Mouse (Mus musculus) forebrain, embryonic 12.5 days (tissue): ENCODE results near the gene Hephl1. TPM values are rescaled to one million over a fixed set of nuclear protein-coding genes. Genes with fewer than 3 reads are reported as not detected.
"Not testable (repeated sequence)": the region's sequence is repeated elsewhere in the genome, so short reads cannot be mapped to it uniquely, and the experiment has no call there.

Source experiments
- ATAC-seq: fragments of 200-750 bp; cut with Nextera tagmentation; 2 replicates; pipeline ENCODE4 v1.8.0; 2017; ENCODE audit warnings: moderate TSS enrichment; ENCODE audit not compliant: low FRiP score
- H3K27ac ChIP-seq: fragments of 300-500 bp; sonication (generic); 2 replicates; pipeline ENCODE4 v1.5.1; 2016; ENCODE audit warnings: mild to moderate bottlenecking
- H3K27me3 ChIP-seq: fragments of 300-500 bp; sonication (generic); 2 replicates; pipeline ENCODE4 v1.6.1; 2016; ENCODE audit warnings: mild to moderate bottlenecking
- H3K36me3 ChIP-seq: fragments of 300-500 bp; sonication (generic); replicated peaks from 2 replicates; pipeline ENCODE4 v1.6.1; 2016; ENCODE audit warnings: mild to moderate bottlenecking
- H3K4me1 ChIP-seq: fragments of 300-500 bp; sonication (generic); 2 replicates; pipeline ENCODE4 v1.6.1; 2016
- H3K4me2 ChIP-seq: fragments of 300-500 bp; sonication (generic); 2 replicates; pipeline ENCODE4 v1.6.1; 2016; ENCODE audit warnings: mild to moderate bottlenecking, moderate library complexity
- H3K4me3 ChIP-seq: fragments of 300-500 bp; sonication (generic); replicated peaks from 2 replicates; pipeline ENCODE4 v1.5.1; 2016; ENCODE audit warnings: mild to moderate bottlenecking
- H3K9ac ChIP-seq: fragments of 300-500 bp; sonication (generic); 2 replicates; pipeline ENCODE4 v1.6.1; 2016; ENCODE audit warnings: mild to moderate bottlenecking
- H3K9me3 ChIP-seq: fragments of 300-500 bp; sonication (generic); 2 replicates; pipeline ENCODE4 v1.6.1; 2016
- WGBS: fragments of 180-500 bp; shearing (Covaris S2); methylation state at CpG from one replicate; pipeline ENCODE4 v1.1.7; 2016; 5-methylcytosine and 5-hydroxymethylcytosine counted together
- polyA plus RNA-seq: library from polyadenylated mRNA; unstranded; fragments of >200 nt; fragmentation: Nextera tagmentation; extraction: Ambion mirVana; gene quantifications from 2 replicates; pipeline ENCODE4 v1.2.1, GENCODE M21; 2016

The Hephl1 gene
- polyA plus RNA-seq, 1 experiment from 2014 or later, result not detected

- H3K27ac ChIP-seq, result no peak overlapping the region
- peaks cover 5% of the 10 kb centered on the region; the same call in 1 of the 2 replicates for H3K27me3 ChIP-seq
- no peaks in the 10 kb centered on the region for H3K9me3 ChIP-seq
- no peak for ATAC-seq
- no peaks in the 10 kb centered on the region for H3K4me1 ChIP-seq
- no peak overlapping the region for H3K9ac ChIP-seq
- H3K36me3 ChIP-seq, result no peaks in the 10 kb centered on the region
- no peak overlapping the region for H3K4me3 ChIP-seq
- no peak overlapping the region for H3K4me2 ChIP-seq
- 83% methylated on average over 7 of the region's 7 CpGs for WGBS
Measured at GRCm38 (mm10) chr9:15101531-15102161, 10.3 kb downstream of the Hephl1 start.

DNA sequence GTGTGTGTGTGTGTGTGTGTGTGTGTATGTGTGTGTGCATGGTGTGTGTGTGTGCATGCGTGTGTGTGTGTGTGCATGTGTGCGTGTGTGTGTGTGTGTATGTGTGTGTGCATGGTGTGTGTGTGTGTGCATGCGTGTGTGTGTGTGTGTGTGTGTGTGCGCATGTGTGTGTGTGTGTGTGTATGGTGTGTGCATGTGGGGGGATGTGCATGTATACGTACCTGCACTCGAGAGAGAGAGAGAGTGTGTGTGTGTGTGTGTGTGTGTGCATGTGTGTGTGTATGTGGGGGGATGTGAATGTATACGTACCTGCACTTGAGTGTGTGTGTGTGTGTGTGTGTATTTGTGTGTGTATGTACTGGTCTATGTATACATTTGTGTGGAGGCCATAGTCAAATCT, 13.5 kb downstream of the Hephl1 start:
- not testable (repeated sequence) for H3K27ac ChIP-seq, H3K27me3 ChIP-seq, H3K9me3 ChIP-seq, H3K4me2 ChIP-seq, H3K4me3 ChIP-seq, H3K36me3 ChIP-seq, ATAC-seq, H3K4me1 ChIP-seq, H3K9ac ChIP-seq
- 93% methylated on average over 5 of the region's 7 CpGs for WGBS

DNA sequence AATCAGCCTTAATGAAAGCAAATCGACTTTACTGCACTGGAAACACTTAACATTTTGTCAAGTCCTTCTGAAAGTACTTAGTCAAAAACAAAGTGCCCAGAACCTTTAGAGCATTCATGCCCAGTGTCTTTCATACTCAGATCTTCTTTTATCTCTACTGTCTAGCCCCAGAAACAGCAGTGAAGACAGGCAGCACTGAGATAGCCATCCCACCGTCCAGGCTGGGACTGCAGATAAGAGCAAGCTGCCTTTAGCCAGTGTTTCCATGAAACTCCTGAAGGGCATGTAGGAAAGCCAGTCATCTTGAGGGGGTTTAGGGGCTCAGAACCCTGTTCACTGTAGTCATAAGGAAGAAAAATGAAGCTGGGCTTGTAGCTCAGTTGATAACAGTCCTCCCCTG, 14.7 kb downstream of the Hephl1 start:
- H3K27ac ChIP-seq, result no peak overlapping the region
- WGBS, result 80% methylated on average over 2 of the region's 2 CpGs
- no peaks in the 10 kb centered on the region for H3K36me3 ChIP-seq
- H3K4me2 ChIP-seq, result no peak overlapping the region
- H3K9me3 ChIP-seq, result no peaks in the 10 kb centered on the region
- ATAC-seq, result no peak
- H3K27me3 ChIP-seq, result peaks cover 5% of the 10 kb centered on the region; the same call in 1 of the 2 replicates
- H3K4me3 ChIP-seq, result no peak overlapping the region
- H3K4me1 ChIP-seq, result no peaks in the 10 kb centered on the region
- H3K9ac ChIP-seq, result no peak overlapping the region

GRCm38 (mm10) chr9:15096161-15096560, 15.7 kb downstream of the Hephl1 start:
- 78% methylated on average over 1 of the region's 1 CpGs for WGBS
- no peak overlapping the region for H3K9ac ChIP-seq
- H3K4me3 ChIP-seq, result no peak overlapping the region
- H3K4me2 ChIP-seq, result no peak overlapping the region
- H3K36me3 ChIP-seq, result no peaks in the 10 kb centered on the region
- no peaks in the 10 kb centered on the region for H3K4me1 ChIP-seq
- no peaks in the 10 kb centered on the region for H3K9me3 ChIP-seq
- H3K27ac ChIP-seq, result no peak overlapping the region
- H3K27me3 ChIP-seq, result peaks cover 3% of the 10 kb centered on the region; the same call in 1 of the 2 replicates
- ATAC-seq, result no peak

- no peak for ATAC-seq
- Histone ChIP-seq H3K4me3 (no peak overlapping the region), H3K9ac (no peak overlapping the region), H3K36me3 (no peaks in the 10 kb centered on the region), H3K27me3 (peaks cover 3% of the 10 kb centered on the region; the same call in 1 of the 2 replicates), H3K9me3 (no peaks in the 10 kb centered on the region), H3K4me2 (no peak overlapping the region), H3K27ac (no peak overlapping the region), H3K4me1 (no peaks in the 10 kb centered on the region)
- WGBS, result 77% methylated on average over 3 of the region's 3 CpGs
Measured at GRCm38 (mm10) chr9:15095206-15095605, 16.7 kb downstream of the Hephl1 start.

GRCm38 (mm10) chr9:15068686-15069295, 43.1 kb downstream of the Hephl1 start:
- Histone ChIP-seq H3K4me1 (0 out of 2 replicates have a peak, but pooled peaks cover 5% of the 10 kb centered on the region), H3K36me3 (no peaks in the 10 kb centered on the region), H3K9me3 (no peaks in the 10 kb centered on the region), H3K9ac (no peak overlapping the region), H3K4me2 (no peak overlapping the region), H3K27ac (no peak overlapping the region), H3K4me3 (no peak overlapping the region), H3K27me3 (no peaks in the 10 kb centered on the region)
- 84% methylated on average over 6 of the region's 6 CpGs for WGBS
- no peak for ATAC-seq

DNA sequence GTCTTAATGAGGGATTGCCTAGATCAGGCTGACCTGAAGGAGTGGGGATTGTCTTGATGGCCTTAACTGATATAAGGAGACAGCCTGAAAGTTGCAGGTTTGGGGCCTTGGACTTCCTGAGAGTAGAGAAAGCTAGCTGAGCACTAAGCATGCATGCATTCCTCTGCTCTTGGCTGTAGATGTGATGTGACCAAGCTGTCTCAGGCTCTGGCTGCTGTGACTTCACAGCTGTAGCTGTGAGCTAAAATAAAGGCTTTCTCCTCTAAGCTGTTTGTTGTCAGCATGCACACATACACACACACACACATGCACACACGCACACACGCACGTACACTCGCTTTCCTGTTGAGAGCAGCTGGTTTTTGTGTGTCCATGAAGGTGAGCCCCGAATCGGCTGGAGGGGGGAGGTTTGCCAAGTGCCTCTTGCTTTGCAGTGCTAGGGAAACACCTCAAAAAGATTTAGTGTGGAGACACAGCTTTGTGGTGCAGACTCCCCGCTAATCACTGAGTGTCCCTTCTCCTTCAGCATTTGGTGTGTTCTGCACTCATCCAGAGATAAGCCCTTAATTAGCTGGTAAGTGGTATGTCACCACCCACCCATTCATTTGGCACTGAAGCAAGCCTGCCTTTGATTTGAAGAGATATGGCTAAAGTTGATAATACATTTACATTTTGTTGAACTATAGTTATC, 43.8 kb downstream of the Hephl1 start:
- no peak for ATAC-seq
- WGBS, result 73% methylated on average over 7 of the region's 7 CpGs

GRCm38 (mm10) chr9:15064176-15064575, 47.7 kb downstream of the Hephl1 start:
- Histone ChIP-seq H3K27me3 (no peaks in the 10 kb centered on the region), H3K4me1 (0 out of 2 replicates have a peak, but pooled peaks cover 4% of the 10 kb centered on the region), H3K4me3 (no peak overlapping the region), H3K4me2 (no peak overlapping the region), H3K36me3 (no peaks in the 10 kb centered on the region), H3K9ac (no peak overlapping the region), H3K27ac (no peak overlapping the region), H3K9me3 (no peaks in the 10 kb centered on the region)
- ATAC-seq, result no peak
- WGBS, result 31% methylated on average over 1 of the region's 1 CpGs

More for the DNA sequence above, 43.8 kb downstream of the Hephl1 start:
- Histone ChIP-seq H3K27me3 (no peaks in the 10 kb centered on the region), H3K36me3 (no peaks in the 10 kb centered on the region), H3K4me3 (no peak overlapping the region), H3K9me3 (no peaks in the 10 kb centered on the region), H3K27ac (no peak overlapping the region), H3K4me1 (0 out of 2 replicates have a peak, but pooled peaks cover 5% of the 10 kb centered on the region), H3K9ac (no peak overlapping the region), H3K4me2 (no peak overlapping the region)

DNA sequence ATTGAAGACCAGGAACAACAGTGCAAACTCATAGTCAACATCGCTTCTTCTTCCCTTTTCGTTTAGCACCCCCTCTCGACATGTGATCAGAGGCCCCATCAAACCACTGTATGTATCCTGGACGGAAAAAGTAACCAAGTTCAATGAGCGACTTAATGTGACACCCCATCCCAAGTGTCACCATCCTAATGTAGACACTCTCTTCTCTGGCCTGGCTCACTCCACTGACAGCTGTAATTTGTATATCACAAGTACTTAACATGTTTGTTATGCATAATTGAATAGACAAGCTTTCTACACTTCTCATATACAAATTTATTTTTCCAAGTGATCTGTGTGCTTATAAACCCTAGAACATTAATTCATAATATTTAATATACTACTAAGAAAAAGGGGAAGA, 51.1 kb downstream of the Hephl1 start:
- Histone ChIP-seq H3K27me3 (no peaks in the 10 kb centered on the region), H3K27ac (no peak overlapping the region), H3K36me3 (no peaks in the 10 kb centered on the region), H3K9me3 (no peaks in the 10 kb centered on the region), H3K9ac (no peak overlapping the region), H3K4me1 (no peaks in the 10 kb centered on the region), H3K4me2 (no peak overlapping the region), H3K4me3 (no peak overlapping the region)
- 90% methylated on average over 5 of the region's 5 CpGs for WGBS
- no peak for ATAC-seq

- Histone ChIP-seq H3K27me3 (no peaks in the 10 kb centered on the region), H3K27ac (no peak overlapping the region), H3K9me3 (no peaks in the 10 kb centered on the region), H3K4me1 (no peaks in the 10 kb centered on the region), H3K9ac (no peak overlapping the region), H3K36me3 (no peaks in the 10 kb centered on the region), H3K4me2 (no peak overlapping the region), H3K4me3 (no peak overlapping the region)
- WGBS, result 86% methylated on average over 6 of the region's 6 CpGs
- no peak for ATAC-seq
Measured at GRCm38 (mm10) chr9:15060026-15060425, 51.9 kb downstream of the Hephl1 start.

- peak overlapping the region; percentile 87 for H3K9ac ChIP-seq
- peak overlapping the region; percentile 86 for H3K4me3 ChIP-seq
- H3K36me3 ChIP-seq, result peaks cover 3% of the 10 kb centered on the region; the same call in 1 of the 2 replicates
- H3K27ac ChIP-seq, result peak overlapping the region; percentile 93
- peaks cover 33% of the 10 kb centered on the region for H3K4me1 ChIP-seq
- peak overlapping the region; percentile 70 for H3K4me2 ChIP-seq
- 38% methylated on average over 10 of the region's 10 CpGs for WGBS
- no peaks in the 10 kb centered on the region for H3K9me3 ChIP-seq
- peaks cover 4% of the 10 kb centered on the region; the same call in 1 of the 2 replicates for H3K27me3 ChIP-seq
- ATAC-seq, result no peak
Measured at GRCm38 (mm10) chr9:15045740-15046139, 66.2 kb downstream of the Hephl1 start.

DNA sequence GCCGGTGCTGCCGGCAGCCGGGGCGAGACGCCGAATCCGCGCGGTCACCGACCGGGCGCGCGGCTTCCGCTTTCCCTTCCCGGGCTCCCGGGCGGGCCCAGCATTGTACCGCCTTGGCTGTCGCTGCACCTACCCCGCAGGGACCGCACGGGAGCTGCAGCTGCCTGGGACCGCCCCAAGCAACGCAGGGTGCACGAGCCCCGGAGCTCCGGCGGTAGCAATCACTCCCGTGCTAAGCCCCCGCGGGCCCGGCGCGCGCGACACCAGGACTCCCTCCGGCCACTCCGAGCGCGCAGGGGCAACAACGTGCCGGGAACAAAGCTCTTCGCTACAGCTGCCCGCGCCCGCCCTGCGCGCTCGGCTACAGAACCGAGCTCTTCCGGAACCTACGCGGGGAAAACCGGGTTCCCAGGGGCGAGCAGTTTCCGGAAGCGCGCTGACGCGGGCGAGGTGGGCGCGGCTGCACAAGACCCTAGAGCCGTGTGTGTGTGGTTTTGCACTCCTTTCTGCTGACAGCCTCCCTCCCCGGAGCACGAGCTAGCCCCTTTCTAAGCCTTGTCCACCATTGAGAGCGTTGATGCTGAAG, 66.7 kb downstream of the Hephl1 start, which contains the start of gene Panx1:
Panx1 (minus strand) TSS at position 395 of the 586 bp plus-strand sequence.
- Histone ChIP-seq H3K9me3 (no peaks in the 10 kb centered on the region), H3K27ac (peak within 1 kb of the TSS; percentile 93), H3K4me3 (peak within 1 kb of the TSS; percentile 86), H3K4me2 (peak within 1 kb of the TSS; percentile 70), H3K27me3 (peaks cover 4% of the 10 kb centered on the region; the same call in 1 of the 2 replicates), H3K9ac (peak within 1 kb of the TSS; percentile 87), H3K36me3 (peaks cover 3% of the 10 kb centered on the region; the same call in 1 of the 2 replicates), H3K4me1 (peaks cover 35% of the 10 kb centered on the region)
- ATAC-seq, result peak; percentile 91
- WGBS, result under 1% methylated on average over 67 of the region's 68 CpGs
